In genomic region chr2:174858011-174858834, GRCm38 (mm10) we compare ENCODE assay signal across 8 mouse cellular contexts.
DNase-seq lines count a peak whose midpoint lies in the region; ATAC-seq and TF ChIP-seq lines count a peak whose summit lies in the region.

No protein-coding gene starts in this region.

- peak overlapping the region; percentile 46 for H3K9ac ChIP-seq in forebrain, embryonic 16.5 days (replicated peaks; ENCODE audit: low read depth, low read length)
- no peak overlapping the region for H3K9ac ChIP-seq in liver, postnatal 0 days (replicated peaks)

- peak overlapping the region; percentile 71 for H3K27ac ChIP-seq in forebrain, embryonic 16.5 days (ENCODE audit: low read length)
- 0 out of 2 replicates have a peak overlapping the region, but pooled peaks have one; percentile 2 for H3K27ac ChIP-seq in liver, postnatal 0 days (ENCODE audit: low read depth)

- no peak for TF ChIP-seq EP300 in liver, postnatal 0 days (IDR thresholded peaks at IDR 0.05; ENCODE audit: low read depth)

- no peaks in the 10 kb centered on the region for H3K9me3 ChIP-seq in E14TG2a.4 (ENCODE audit: low read length)
- no peaks in the 10 kb centered on the region for H3K9me3 ChIP-seq in forebrain, embryonic 16.5 days (ENCODE audit: control insufficient read depth, low read length)
- no peaks in the 10 kb centered on the region for H3K9me3 ChIP-seq in liver, postnatal 0 days (ENCODE audit: low read length)

- H3K4me2 ChIP-seq in forebrain, embryonic 16.5 days (ENCODE audit: low read length), result peak overlapping the region; percentile 35
- H3K4me2 ChIP-seq in liver, postnatal 0 days (ENCODE audit: low read depth, low read length), result no peak overlapping the region

- 0 out of 2 replicates have a peak, but pooled peaks have one; percentile 22 for TF ChIP-seq CTCF in E14TG2a.4 (conservative IDR thresholded peaks at IDR 0.05; ENCODE audit: low read length)
- peak; percentile 62 for TF ChIP-seq CTCF in liver, postnatal 0 days (IDR thresholded peaks at IDR 0.05; ENCODE audit: low read depth)

- ATAC-seq in forebrain, embryonic 16.5 days, result peak; percentile 83
- peak; percentile 25; the same call in 1 of the 2 replicates for ATAC-seq in liver, postnatal 0 days

- no peaks in the 10 kb centered on the region for H3K36me3 ChIP-seq in E14TG2a.4 (ENCODE audit: insufficient read depth, low read length)
- H3K36me3 ChIP-seq in forebrain, embryonic 16.5 days (ENCODE audit: control insufficient read depth, insufficient read depth), result no peaks in the 10 kb centered on the region
- H3K36me3 ChIP-seq in liver, postnatal 0 days (replicated peaks; ENCODE audit: insufficient read depth, low read length), result no peaks in the 10 kb centered on the region

- H3K4me1 ChIP-seq in E14TG2a.4 (replicated peaks; ENCODE audit: low read depth, low read length), result 0 out of 2 replicates have a peak, but pooled peaks cover 6% of the 10 kb centered on the region
- H3K4me1 ChIP-seq in forebrain, embryonic 16.5 days (replicated peaks; ENCODE audit: control insufficient read depth, insufficient read depth, low read length), result peaks cover 10% of the 10 kb centered on the region
- H3K4me1 ChIP-seq in liver, postnatal 0 days (ENCODE audit: insufficient read depth), result no peaks in the 10 kb centered on the region

- peak; percentile 52 for DNase-seq in cerebellum, adult 11-12 months
- peak; percentile 72 for DNase-seq in heart, postnatal 25 days (ENCODE audit: low spot score)
- DNase-seq in large intestine, adult 2 months (ENCODE audit: low read depth, low spot score), result peak; percentile 27
- peak; percentile 31 for DNase-seq in liver, postnatal 0 days
- DNase-seq in ovary, postnatal 10 days (ENCODE audit: low spot score), result peak; percentile 55
- DNase-seq in urinary bladder, postnatal 36 days (ENCODE audit: low spot score in 2 of 2), result peak; percentile 54 to 77

- intact Hi-C loops in heart, postnatal 25 days (cut with DNase I), result loop anchor here (2.0 to 10.0 kb wide), 4 partner anchors 44 to 547 kb away; partner anchors contain the start of gene Prelid3b

- WGBS in forebrain, embryonic 16.5 days, result 14% methylated on average over 15 of the region's 15 CpGs
- 20% methylated on average over 15 of the region's 15 CpGs for WGBS in large intestine, adult 2 months
- 31% methylated on average over 15 of the region's 15 CpGs for WGBS in liver, postnatal 0 days (ENCODE audit: insufficient replicate concordance)

- peaks cover 13% of the 10 kb centered on the region for H3K27me3 ChIP-seq in E14TG2a.4 (ENCODE audit: insufficient read depth, low read length)
- H3K27me3 ChIP-seq in forebrain, embryonic 16.5 days (replicated peaks; ENCODE audit: control insufficient read depth, insufficient read depth, low read length), result no peaks in the 10 kb centered on the region
- H3K27me3 ChIP-seq in liver, postnatal 0 days (ENCODE audit: insufficient read depth, low read length), result no peaks in the 10 kb centered on the region

- H3K4me3 ChIP-seq in E14TG2a.4 (replicated peaks; ENCODE audit: low read length), result no peak overlapping the region
- no peak overlapping the region for H3K4me3 ChIP-seq in forebrain, embryonic 16.5 days (replicated peaks; ENCODE audit: low read length)
- no peak overlapping the region for H3K4me3 ChIP-seq in liver, postnatal 0 days (ENCODE audit: low read depth, low read length)
